Mouse (Mus musculus) monocyte, adult 59 days (primary cell): ENCODE data around the gene Dll1. TPM values are rescaled to one million over a fixed set of nuclear protein-coding genes. Genes with fewer than 3 reads are reported as not detected.

Experiments
- total RNA-seq, 2 experiments: library from RNA; stranded (reverse); gene quantifications; one replicate each; pipeline ENCODE4 v1.2.4; 2023

The Dll1 gene
- 1 to 10 TPM in 1 of 2 experiments, under 1 TPM in 1; 0.26 to 1.5 TPM for total RNA-seq

GRCm38 (mm10) chr17:15376494-15377181 is at the start of gene Dll1:
Gene Dll1 (minus strand): TSS chr17:15376872.

GRCm38 (mm10) chr17:15395997-15396675 is 19.5 kb upstream of the Dll1 start, which contains the start of gene Fam120b:
Gene Fam120b (plus strand): TSS chr17:15396202.

Other genes starting within 250 kb of the Dll1 start
- 10 to 100 TPM; 18.4 to 21.2 TPM for gene Fam120b, start 19.3 kb upstream of the Dll1 start, total RNA-seq
- 10 to 100 TPM; 96.6 to 97.9 TPM for gene Psmb1, start 122.9 kb upstream of the Dll1 start, total RNA-seq
- 10 to 100 TPM; 31.7 to 37.3 TPM for gene Tbp, start 123.0 kb upstream of the Dll1 start, total RNA-seq
- gene Pdcd2, start 150.4 kb upstream of the Dll1 start, total RNA-seq = 10 to 100 TPM; 22.8 to 25.4 TPM
- 10 to 100 TPM; 12.4 to 15.2 TPM for gene Prdm9, start 187.5 kb upstream of the Dll1 start, total RNA-seq